Mouse (Mus musculus): ENCODE results near the gene Mink1. TPM values are rescaled to one million over a fixed set of nuclear protein-coding genes. Genes with fewer than 3 reads are reported as not detected.

The Mink1 gene
- polyA plus RNA-seq, 1 experiment from 2014 or later: 12.1 TPM

DNA sequence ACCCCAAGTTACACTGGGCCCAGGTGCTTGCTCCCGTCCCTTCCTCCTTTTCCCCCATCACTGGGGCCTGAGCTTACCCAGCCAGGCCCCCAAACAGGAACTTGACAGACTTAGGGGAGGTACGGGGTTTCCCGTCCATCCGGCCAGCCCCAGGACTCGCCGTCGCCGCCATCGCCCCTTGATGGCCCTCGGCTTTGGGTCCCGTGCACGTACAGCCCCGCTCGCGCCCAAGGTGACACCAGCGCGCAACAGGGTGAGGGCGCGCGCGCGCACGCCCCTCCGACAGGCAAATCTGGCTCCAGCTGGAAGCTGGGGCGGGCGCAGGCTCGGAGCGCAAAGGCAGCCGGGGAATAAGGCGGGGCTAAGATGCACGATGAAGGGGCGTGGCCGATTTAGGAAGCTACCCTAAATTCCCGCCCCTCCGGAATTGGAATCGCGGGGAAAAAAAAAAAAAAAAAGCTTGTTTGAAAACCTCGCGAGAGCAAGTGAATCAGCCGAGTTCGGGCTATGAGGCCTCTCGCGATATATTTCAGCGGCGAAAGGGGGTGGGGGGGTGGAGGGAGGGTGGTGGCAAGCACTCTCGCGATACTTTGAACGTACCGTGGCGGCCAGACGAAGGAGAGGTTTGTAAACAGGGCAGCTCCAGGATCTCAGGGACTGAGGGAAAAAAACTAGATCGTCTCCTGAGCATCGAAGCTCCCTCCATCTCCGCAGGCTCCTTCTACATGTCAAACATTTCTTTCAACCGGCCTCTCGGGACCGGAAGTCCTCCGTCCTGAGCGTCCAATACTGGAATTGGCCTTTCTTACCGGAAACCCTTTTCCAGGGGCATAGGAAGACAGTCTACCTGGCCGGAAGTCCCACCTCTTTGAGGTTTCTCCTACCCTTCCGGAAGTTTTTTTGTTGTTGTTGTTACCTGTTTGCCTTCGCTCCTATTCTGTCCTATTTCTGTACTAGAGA lies 84.3 kb downstream of the Mink1 start, which contains the start of the genes Rnf167 and Slc25a11:
TSS of gene Rnf167 (plus strand) at position 545 of the 960 bp plus-strand sequence.
TSS of gene Slc25a11 (minus strand) at position 789 of the 960 bp plus-strand sequence.
- Histone ChIP-seq H3K36me3 (ENCODE audit: insufficient read depth, low read length) (peaks cover 47% of the 10 kb centered on the region), H3K27me3 (ENCODE audit: insufficient read depth, low read length) (no peaks in the 10 kb centered on the region), H3K9ac (ENCODE audit: low read depth, low read length) (peak within 1 kb of the TSS; percentile 90), H3K27ac (peak within 1 kb of the TSS; percentile 90), H3K4me3 (replicated peaks; ENCODE audit: low read depth, low read length) (peak within 1 kb of the TSS; percentile 78), H3K4me1 (replicated peaks; ENCODE audit: insufficient read depth, low read length) (peaks cover 10% of the 10 kb centered on the region; the same call in 1 of the 2 replicates), H3K9me3 (replicated peaks; ENCODE audit: low read length) (no peaks in the 10 kb centered on the region), H3K4me2 (ENCODE audit: low read length) (peak within 1 kb of the TSS; percentile 99)
- WGBS: under 1% methylated on average over 63 of the region's 63 CpGs
- ATAC-seq (replicated peaks; ENCODE audit: low FRiP score, low read depth): peak; percentile 84
- TF ChIP-seq CTCF (IDR thresholded peaks at IDR 0.05; ENCODE audit: low read depth): peak; percentile 35; the same call in 1 of the 2 replicates
- peak; percentile 99 for DNase-seq (ENCODE audit: low spot score)

DNA sequence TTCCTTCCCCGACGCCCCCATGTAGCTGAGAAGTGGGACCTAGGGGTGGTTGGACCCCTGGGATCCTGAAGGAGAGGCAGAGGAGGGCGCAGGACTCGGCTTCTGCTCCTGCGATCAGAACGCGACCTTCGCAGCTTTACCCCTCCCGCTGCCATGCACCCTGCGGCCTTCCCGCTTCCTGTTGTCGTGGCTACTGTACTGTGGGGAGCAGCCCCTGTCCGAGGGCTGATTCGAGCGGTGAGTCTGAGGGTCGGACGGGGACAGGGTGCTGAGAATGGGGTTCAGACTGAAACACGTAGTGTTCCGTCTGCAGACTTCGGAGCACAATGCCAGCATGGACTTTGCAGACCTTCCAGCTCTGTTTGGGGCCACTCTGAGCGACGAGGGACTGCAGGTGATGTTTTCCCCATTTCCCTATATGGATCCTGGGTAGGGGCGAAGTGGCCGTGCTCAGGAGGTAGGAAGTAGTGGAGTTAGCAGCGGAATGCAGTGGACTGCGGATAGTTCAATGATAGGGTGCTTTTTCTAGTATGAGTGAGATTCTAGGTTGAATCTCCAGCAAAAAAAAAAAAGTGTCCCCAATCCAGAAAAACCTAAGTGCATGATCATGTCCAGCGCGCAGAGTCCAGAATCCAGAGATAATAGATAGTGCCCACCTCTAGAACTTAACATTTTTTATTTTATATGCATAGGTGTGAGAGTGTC lies 85.2 kb downstream of the Mink1 start:
- peak overlapping the region; percentile 78 for H3K4me3 ChIP-seq (replicated peaks; ENCODE audit: low read depth, low read length)
- DNase-seq (ENCODE audit: low spot score): no peak
- TF ChIP-seq CTCF (IDR thresholded peaks at IDR 0.05; ENCODE audit: low read depth): no peak
- peaks cover 55% of the 10 kb centered on the region for H3K36me3 ChIP-seq (ENCODE audit: insufficient read depth, low read length)
- peak overlapping the region; percentile 99 for H3K4me2 ChIP-seq (ENCODE audit: low read length)
- H3K9ac ChIP-seq (ENCODE audit: low read depth, low read length): peak overlapping the region; percentile 90
- no peaks in the 10 kb centered on the region for H3K9me3 ChIP-seq (replicated peaks; ENCODE audit: low read length)
- peaks cover 19% of the 10 kb centered on the region; the same call in 1 of the 2 replicates for H3K4me1 ChIP-seq (replicated peaks; ENCODE audit: insufficient read depth, low read length)
- peak overlapping the region; percentile 90 for H3K27ac ChIP-seq
- no peak for ATAC-seq (replicated peaks; ENCODE audit: low FRiP score, low read depth)
- H3K27me3 ChIP-seq (ENCODE audit: insufficient read depth, low read length): no peaks in the 10 kb centered on the region
- 4% methylated on average over 28 of the region's 28 CpGs for WGBS

DNA sequence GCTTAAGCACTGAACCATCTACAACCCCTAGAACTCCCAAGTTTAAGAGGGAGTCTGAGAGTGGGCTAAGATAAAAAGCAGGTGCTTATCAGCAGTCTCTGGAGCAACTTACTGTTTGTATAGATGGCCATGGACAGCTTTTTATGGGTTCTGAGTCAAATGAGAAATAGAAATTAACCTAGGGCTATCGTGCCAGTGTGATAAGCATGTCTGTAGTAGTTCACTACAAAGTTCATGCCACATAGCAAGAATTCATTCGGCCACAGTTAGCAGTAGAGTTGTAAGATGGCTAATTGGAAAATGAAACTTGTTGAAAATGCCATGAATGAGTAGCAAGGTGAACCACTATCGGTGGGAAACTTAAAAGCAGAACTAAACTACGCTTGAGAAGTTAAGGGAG lies 85.8 kb downstream of the Mink1 start:
- 64% methylated on average over 4 of the region's 4 CpGs for WGBS
- peaks cover 20% of the 10 kb centered on the region; the same call in 1 of the 2 replicates for H3K4me1 ChIP-seq (replicated peaks; ENCODE audit: insufficient read depth, low read length)
- no peak for DNase-seq (ENCODE audit: low spot score)
- peaks cover 55% of the 10 kb centered on the region for H3K36me3 ChIP-seq (ENCODE audit: insufficient read depth, low read length)
- no peaks in the 10 kb centered on the region for H3K27me3 ChIP-seq (ENCODE audit: insufficient read depth, low read length)
- peak overlapping the region; percentile 78 for H3K4me3 ChIP-seq (replicated peaks; ENCODE audit: low read depth, low read length)
- H3K9ac ChIP-seq (ENCODE audit: low read depth, low read length): peak overlapping the region; percentile 90
- H3K27ac ChIP-seq: peak overlapping the region; percentile 90; the same call in 1 of the 2 replicates
- ATAC-seq (replicated peaks; ENCODE audit: low FRiP score, low read depth): no peak
- peak overlapping the region; percentile 99 for H3K4me2 ChIP-seq (ENCODE audit: low read length)
- no peak for TF ChIP-seq CTCF (IDR thresholded peaks at IDR 0.05; ENCODE audit: low read depth)
- H3K9me3 ChIP-seq (replicated peaks; ENCODE audit: low read length): no peaks in the 10 kb centered on the region

DNA sequence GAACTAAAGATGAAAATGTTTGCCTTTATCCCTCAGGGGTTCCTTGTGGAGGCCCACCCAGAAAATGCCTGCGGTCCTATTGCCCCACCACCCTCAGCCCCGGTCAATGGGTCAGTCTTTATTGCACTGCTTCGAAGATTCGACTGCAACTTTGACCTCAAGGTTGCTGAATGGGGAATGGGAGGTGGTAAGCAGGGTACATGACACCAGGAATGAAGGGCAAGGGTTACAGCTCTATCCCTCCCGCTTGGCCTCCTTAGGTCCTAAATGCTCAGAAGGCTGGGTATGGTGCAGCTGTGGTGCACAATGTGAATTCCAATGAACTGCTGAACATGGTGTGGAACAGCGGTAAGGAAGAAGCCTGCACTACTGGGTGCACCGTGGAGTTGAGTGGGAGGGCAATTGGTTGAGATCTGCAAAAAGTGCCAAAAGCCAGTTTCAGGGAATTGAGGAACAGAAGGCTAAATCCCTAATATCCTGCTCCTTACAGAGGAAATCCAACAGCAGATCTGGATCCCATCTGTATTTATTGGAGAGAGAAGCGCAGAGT lies 86.6 kb downstream of the Mink1 start:
- Histone ChIP-seq H3K9me3 (replicated peaks; ENCODE audit: low read length) (no peaks in the 10 kb centered on the region), H3K27me3 (ENCODE audit: insufficient read depth, low read length) (no peaks in the 10 kb centered on the region), H3K36me3 (ENCODE audit: insufficient read depth, low read length) (peaks cover 51% of the 10 kb centered on the region), H3K27ac (no peak overlapping the region), H3K9ac (ENCODE audit: low read depth, low read length) (0 out of 2 replicates have a peak overlapping the region, but pooled peaks have one; percentile 90), H3K4me1 (replicated peaks; ENCODE audit: insufficient read depth, low read length) (peaks cover 20% of the 10 kb centered on the region; the same call in 1 of the 2 replicates), H3K4me2 (ENCODE audit: low read length) (0 out of 2 replicates have a peak overlapping the region, but pooled peaks have one; percentile 99), H3K4me3 (replicated peaks; ENCODE audit: low read depth, low read length) (no peak overlapping the region)
- DNase-seq (ENCODE audit: low spot score) (no peak), ATAC-seq (replicated peaks; ENCODE audit: low FRiP score, low read depth) (no peak)
- no peak for TF ChIP-seq CTCF (IDR thresholded peaks at IDR 0.05; ENCODE audit: low read depth)
- WGBS: 69% methylated on average over 8 of the region's 8 CpGs

DNA sequence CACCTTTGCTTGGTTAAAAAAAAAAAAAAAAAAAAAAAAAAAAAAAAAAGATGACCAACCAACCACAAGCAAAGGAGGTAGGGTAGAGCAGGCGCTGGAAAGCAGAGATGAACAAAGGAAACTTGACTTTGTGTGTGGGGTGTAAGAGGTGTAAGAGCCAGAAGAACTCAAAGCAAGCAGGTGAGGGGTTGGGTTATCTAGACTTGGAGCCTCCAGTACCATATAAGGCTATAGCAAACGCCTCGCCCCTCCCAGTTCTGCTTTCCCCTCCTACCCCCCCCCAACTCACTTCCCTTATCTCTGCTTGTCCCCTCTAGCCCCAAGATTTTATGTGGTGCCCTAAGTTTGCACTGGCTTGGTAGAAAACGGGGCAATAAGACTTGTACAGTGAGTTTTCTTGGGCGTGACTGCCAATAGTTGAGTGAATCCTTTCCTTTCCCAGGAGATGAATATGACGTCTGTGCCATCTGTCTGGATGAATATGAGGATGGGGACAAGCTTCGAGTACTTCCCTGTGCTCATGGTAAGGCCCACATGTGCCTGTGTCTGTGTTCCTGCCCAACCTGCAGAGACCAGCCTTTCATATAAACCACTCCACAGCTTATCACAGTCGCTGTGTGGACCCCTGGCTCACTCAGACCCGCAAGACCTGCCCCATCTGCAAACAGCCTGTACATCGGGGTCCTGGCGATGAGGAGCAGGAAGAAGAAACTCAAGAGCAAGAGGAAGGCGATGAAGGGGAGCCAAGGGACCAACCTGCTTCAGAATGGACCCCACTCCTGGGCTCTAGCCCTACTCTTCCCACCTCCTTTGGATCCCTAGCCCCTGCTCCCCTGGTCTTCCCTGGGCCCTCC lies 87.9 kb downstream of the Mink1 start:
- ATAC-seq (replicated peaks; ENCODE audit: low FRiP score, low read depth): no peak
- Histone ChIP-seq H3K4me3 (replicated peaks; ENCODE audit: low read depth, low read length) (no peak overlapping the region), H3K4me2 (ENCODE audit: low read length) (peak overlapping the region; percentile 16; the same call in 1 of the 2 replicates), H3K27me3 (ENCODE audit: insufficient read depth, low read length) (no peaks in the 10 kb centered on the region), H3K9ac (ENCODE audit: low read depth, low read length) (no peak overlapping the region), H3K36me3 (ENCODE audit: insufficient read depth, low read length) (peaks cover 38% of the 10 kb centered on the region), H3K27ac (no peak overlapping the region), H3K9me3 (replicated peaks; ENCODE audit: low read length) (no peaks in the 10 kb centered on the region), H3K4me1 (replicated peaks; ENCODE audit: insufficient read depth, low read length) (peaks cover 16% of the 10 kb centered on the region; the same call in 1 of the 2 replicates)
- peak; percentile 5 for DNase-seq (ENCODE audit: low spot score)
- WGBS: 72% methylated on average over 12 of the region's 12 CpGs
- TF ChIP-seq CTCF (IDR thresholded peaks at IDR 0.05; ENCODE audit: low read depth): no peak

All from kidney, postnatal 0 days (tissue).